Mouse (Mus musculus) MEL (cell line): Measurements from ENCODE around the gene BC016579. TPM values are rescaled to one million over a fixed set of nuclear protein-coding genes. Genes with fewer than 3 reads are reported as not detected.
A peak's percentile ranks its signal among the peaks of the same experiment; 100 is the strongest.

Experiments
- DNase-seq: peaks from one replicate; pipeline ENCODE4 v3.0.0; 2011; ENCODE audit warnings: low read depth, low spot score
- H3K27ac ChIP-seq: 2 replicates; pipeline ENCODE4 v1.5.1; 2012; ENCODE audit warnings: low read depth, mild to moderate bottlenecking, control low read depth, low read length, moderate library complexity; ENCODE audit not compliant: control insufficient read depth
- H3K27me3 ChIP-seq, 2 experiments: fragments of 150-350 bp in 1 of 2; sonication (generic) in 1 of 2; 2 replicates each; pipeline ENCODE4 v1.6.1; 2012; ENCODE audit warnings: low read length in 2 of 2, mild to moderate bottlenecking in 2 of 2, improper control_type of control experiment in 1 of 2, moderate library complexity in 1 of 2; ENCODE audit not compliant: insufficient read depth in 2 of 2, control insufficient read depth in 1 of 2
- H3K36me3 ChIP-seq, 2 experiments: 2 replicates each; pipeline ENCODE4 v1.6.1; 2012 to 2014; ENCODE audit warnings: low read length in 2 of 2, improper control_type of control experiment in 1 of 2, inconsistent platforms in 1 of 2, mild to moderate bottlenecking in 1 of 2; ENCODE audit not compliant: insufficient read depth in 2 of 2, control insufficient read depth in 1 of 2
- H3K4me1 ChIP-seq, 2 experiments: fragments of 150-350 bp in 1 of 2; sonication (generic) in 1 of 2; 2 replicates each; pipeline ENCODE4 v1.6.1; 2012; ENCODE audit warnings: low read length in 2 of 2, improper control_type of control experiment in 1 of 2, mild to moderate bottlenecking in 1 of 2; ENCODE audit not compliant: insufficient read depth in 2 of 2, control insufficient read depth in 1 of 2
- H3K4me3 ChIP-seq, 2 experiments: fragments of 150-350 bp in 1 of 2; sonication (generic) in 1 of 2; 2 replicates each; pipeline ENCODE4 v1.5.1; 2012; ENCODE audit warnings: low read depth in 2 of 2, low read length in 2 of 2, mild to moderate bottlenecking in 2 of 2, moderate library complexity in 2 of 2, control low read depth in 1 of 2, improper control_type of control experiment in 1 of 2; ENCODE audit not compliant: control insufficient read depth in 1 of 2, insufficient read depth in 1 of 2
- H3K79me2 ChIP-seq: 2 replicates; pipeline ENCODE4 v1.6.1; 2012; ENCODE audit warnings: mild to moderate bottlenecking, low read length, moderate library complexity; ENCODE audit not compliant: control insufficient read depth, poor library complexity, insufficient read depth
- H3K9ac ChIP-seq: 2 replicates; pipeline ENCODE4 v1.6.1; 2012; ENCODE audit warnings: low read depth, mild to moderate bottlenecking, control low read depth, low read length, moderate library complexity; ENCODE audit not compliant: control insufficient read depth, poor library complexity, severe bottlenecking
- H3K9me3 ChIP-seq: fragments of 150-350 bp; sonication (generic); replicated peaks from 2 replicates; pipeline ENCODE4 v1.6.1; 2012; ENCODE audit warnings: mild to moderate bottlenecking, low read length, improper control_type of control experiment, moderate library complexity; ENCODE audit not compliant: insufficient read depth
- BHLHE40 ChIP-seq: IDR thresholded peaks from 2 replicates; pipeline ENCODE4 v1.6.1; 2012; ENCODE audit warnings: low read depth, mild to moderate bottlenecking, inconsistent platforms, low read length, improper control_type of control experiment, borderline replicate concordance
- EP300 ChIP-seq, 2 experiments: IDR thresholded peaks; 2 replicates each; pipeline ENCODE4 v1.6.1; 2011; ENCODE audit warnings: improper control_type of control experiment in 2 of 2, low read length in 2 of 2, low read depth in 1 of 2, mild to moderate bottlenecking in 1 of 2
- GABPA ChIP-seq: IDR thresholded peaks from 2 replicates; pipeline ENCODE4 v1.6.1; 2012; ENCODE audit warnings: low read depth, mild to moderate bottlenecking, inconsistent platforms, low read length, improper control_type of control experiment, moderate library complexity
- GATA1 ChIP-seq: IDR thresholded peaks from 2 replicates; pipeline ENCODE4 v1.6.1; 2011; ENCODE audit warnings: low read depth, low read length, improper control_type of control experiment
- HCFC1 ChIP-seq: IDR thresholded peaks from 2 replicates; pipeline ENCODE4 v1.6.1; 2012; ENCODE audit warnings: low read depth, mild to moderate bottlenecking, inconsistent platforms, low read length, improper control_type of control experiment, moderate library complexity
- KAT2A ChIP-seq: conservative IDR thresholded peaks from 2 replicates; pipeline ENCODE4 v1.6.1; 2012; ENCODE audit warnings: low read depth, low read length, improper control_type of control experiment, inconsistent platforms
- MEF2A ChIP-seq: IDR thresholded peaks from 2 replicates; pipeline ENCODE4 v1.6.1; 2014; ENCODE audit warnings: low read depth, mild to moderate bottlenecking, inconsistent platforms, low read length, improper control_type of control experiment; ENCODE audit not compliant: poor library complexity, insufficient replicate concordance, severe bottlenecking; ENCODE audit errors: extremely low read depth
- MXI1 ChIP-seq: IDR thresholded peaks from 2 replicates; pipeline ENCODE4 v1.6.1; 2011; ENCODE audit warnings: mild to moderate bottlenecking, low read depth, low read length, improper control_type of control experiment
- MYB ChIP-seq: IDR thresholded peaks from 2 replicates; pipeline ENCODE4 v1.6.1; 2011; ENCODE audit warnings: mild to moderate bottlenecking, low read depth, low read length, improper control_type of control experiment
- NRF1 ChIP-seq: IDR thresholded peaks from 2 replicates; pipeline ENCODE4 v1.6.1; 2014; ENCODE audit warnings: low read depth, mild to moderate bottlenecking, inconsistent platforms, low read length, improper control_type of control experiment, moderate library complexity; ENCODE audit not compliant: poor library complexity, insufficient read depth, severe bottlenecking
- POLR2A ChIP-seq, 2 experiments: IDR thresholded peaks; 2 replicates each; pipeline ENCODE4 v1.6.1; 2011 to 2012; ENCODE audit warnings: low read length in 2 of 2, mild to moderate bottlenecking in 2 of 2, control low read depth in 1 of 2, improper control_type of control experiment in 1 of 2, low read depth in 1 of 2, moderate library complexity in 1 of 2; ENCODE audit not compliant: control insufficient read depth in 1 of 2, insufficient read depth in 1 of 2, poor library complexity in 1 of 2
- POLR2AphosphoS2 ChIP-seq: IDR thresholded peaks from 2 replicates; pipeline ENCODE4 v1.6.1; 2011; ENCODE audit warnings: low read length, improper control_type of control experiment
- SMC3 ChIP-seq: IDR thresholded peaks from 2 replicates; pipeline ENCODE4 v1.6.1; 2011; ENCODE audit warnings: low read depth, low read length, improper control_type of control experiment
- TCF12 ChIP-seq: IDR thresholded peaks from 2 replicates; pipeline ENCODE4 v1.6.1; 2014; ENCODE audit warnings: low read depth, mild to moderate bottlenecking, inconsistent platforms, low read length, improper control_type of control experiment, moderate library complexity
- UBTF ChIP-seq: IDR thresholded peaks from 2 replicates; pipeline ENCODE4 v1.6.1; 2012; ENCODE audit warnings: low read depth, mild to moderate bottlenecking, inconsistent platforms, low read length, improper control_type of control experiment, moderate library complexity, borderline replicate concordance; ENCODE audit not compliant: insufficient read depth
- ZC3H11A ChIP-seq: IDR thresholded peaks from 2 replicates; pipeline ENCODE4 v1.6.1; 2012; ENCODE audit warnings: low read depth, mild to moderate bottlenecking, inconsistent platforms, low read length, improper control_type of control experiment
- ZNF384 ChIP-seq: IDR thresholded peaks from 2 replicates; pipeline ENCODE4 v1.6.1; 2012; ENCODE audit warnings: low read depth, mild to moderate bottlenecking, inconsistent platforms, low read length, improper control_type of control experiment
- polyA plus RNA-seq, 2 experiments: library from polyadenylated mRNA; stranded (reverse) in 1 of 2; unstranded in 1 of 2; fragments of >175 nt in 1 of 2; fragments of >200 nt in 1 of 2; gene quantifications; 2 replicates each; pipeline versions ENCODE4 v1.2.1 to v1.2.4; 2012; ENCODE audit warnings: low replicate concordance in 2 of 2, low read depth in 1 of 2; ENCODE audit not compliant: insufficient read length in 2 of 2, insufficient read depth in 1 of 2, missing spikeins in 1 of 2
- total RNA-seq: library from RNA; depleted of rRNA; stranded (reverse); fragments of 300-350 nt; gene quantifications from 2 replicates; pipeline ENCODE4 v1.2.3, GENCODE M21; 2012

BC016579 gene
- total and polyA plus RNA-seq, 3 experiments: not detected

DNA sequence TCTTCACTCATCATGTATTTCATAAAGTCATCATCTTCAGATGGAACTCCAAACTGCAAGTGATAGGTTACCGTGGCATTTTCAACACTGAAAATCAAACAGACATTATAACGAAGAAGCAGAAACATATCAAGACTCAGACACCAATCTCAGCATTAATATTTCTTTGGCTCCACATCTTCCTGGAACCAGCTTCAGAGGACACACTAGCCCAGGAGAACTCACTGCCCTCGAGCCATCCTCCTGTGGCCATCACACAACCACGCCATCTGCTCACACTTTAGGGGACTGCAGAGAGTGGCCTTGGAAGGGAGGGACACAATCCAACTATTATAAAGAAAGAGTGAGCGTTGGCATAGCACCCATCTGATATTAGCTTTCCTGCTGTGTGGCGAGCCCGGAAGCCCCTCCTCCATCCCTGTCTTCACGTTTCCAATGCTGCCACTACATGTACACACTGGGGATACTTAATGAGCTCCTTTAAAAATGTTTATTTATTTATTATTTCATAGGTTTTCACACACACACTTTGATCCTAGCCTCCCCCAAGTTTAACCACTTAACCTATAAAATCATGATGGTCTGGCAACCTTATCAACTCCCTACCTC is 24.3 kb downstream of the BC016579 start:
- Histone ChIP-seq H3K79me2 (no peaks in the 10 kb centered on the region), H3K36me3 (peaks cover 0 to 6% of the 10 kb centered on the region in 2 experiments; a peak in 2 of 4 replicates)
- TF ChIP-seq ZC3H11A: no peak
- TF ChIP-seq HCFC1: no peak
- TF ChIP-seq UBTF: no peak
- TF ChIP-seq SMC3: no peak
- TF ChIP-seq POLR2A (IDR thresholded peaks at IDR 0.05; ENCODE audit: control insufficient read depth in 1 of 2, insufficient read depth in 1 of 2, low read depth in 1 of 2, low read length in 2 of 2, poor library complexity in 1 of 2): no peak
- no peak for TF ChIP-seq NRF1
- no peak for TF ChIP-seq GATA1
- no peak for TF ChIP-seq MXI1
- TF ChIP-seq, all 39 proteins: peak for 0
- Histone ChIP-seq H3K9me3 (no peaks in the 10 kb centered on the region), H3K27ac (no peak overlapping the region), H3K9ac (no peak overlapping the region), H3K4me1 (peaks cover 0 to 4% of the 10 kb centered on the region in 2 experiments; a peak in 1 of 4 replicates), H3K27me3 (no peaks in the 10 kb centered on the region), H3K4me3 (no peak overlapping the region)
- no peak for DNase-seq

DNA sequence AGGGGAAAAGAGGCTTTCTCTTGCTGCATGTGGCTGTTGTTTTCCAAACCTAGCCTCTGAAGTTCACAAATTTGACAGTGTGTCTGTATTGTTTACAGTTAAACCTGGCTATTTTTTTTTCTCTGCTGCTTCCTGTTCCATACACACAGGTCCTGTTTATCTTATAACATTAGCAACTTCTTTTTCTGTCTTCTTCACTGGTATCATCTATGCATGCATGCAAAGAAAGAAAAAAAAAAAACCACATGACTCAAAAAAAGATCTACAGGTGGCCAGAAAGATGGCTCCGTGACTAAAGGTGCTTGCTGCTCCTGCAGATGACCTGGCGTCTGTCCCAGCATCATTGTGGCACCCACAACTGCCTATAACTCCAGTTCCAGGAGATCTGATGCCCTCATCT is 28.5 kb downstream of the BC016579 start:
- no peak for DNase-seq

DNA sequence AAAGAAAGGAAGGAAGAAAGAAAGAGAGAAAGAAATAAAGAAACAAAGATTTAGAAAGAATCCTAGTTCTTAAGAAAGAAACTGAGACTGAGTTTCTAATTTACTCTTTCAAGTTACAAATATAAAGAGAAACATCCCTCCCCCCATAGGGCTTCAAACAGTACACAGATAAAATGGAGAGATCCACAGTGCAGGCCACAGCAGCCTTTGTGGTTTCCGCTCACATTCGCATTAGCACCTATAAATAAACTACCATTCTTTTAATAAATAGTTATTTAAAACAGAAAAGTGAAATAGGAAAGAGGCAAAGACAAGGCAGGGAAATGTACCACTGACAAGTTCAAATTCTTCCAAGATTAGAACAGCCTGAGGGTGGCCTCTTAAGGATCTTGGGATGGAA is 29.1 kb downstream of the BC016579 start:
- DNase-seq: peak; percentile 30
- Histone ChIP-seq H3K9me3 (no peaks in the 10 kb centered on the region), H3K4me1 (peaks cover 8 to 13% of the 10 kb centered on the region in 2 experiments; a peak in 3 of 4 replicates), H3K9ac (no peak overlapping the region; the same call in 1 of the 2 replicates), H3K4me3 (no peak overlapping the region), H3K27ac (no peak overlapping the region), H3K27me3 (no peaks in the 10 kb centered on the region), H3K79me2 (no peaks in the 10 kb centered on the region), H3K36me3 (peaks cover 0 to 14% of the 10 kb centered on the region in 2 experiments; a peak in 2 of 4 replicates)
- peak; percentile 7 to 43; a peak in 2 of 4 replicates for TF ChIP-seq EP300 (IDR thresholded peaks at IDR 0.05; ENCODE audit: low read depth in 1 of 2, low read length in 2 of 2)
- peak; percentile 55; the same call in 1 of the 2 replicates for TF ChIP-seq BHLHE40
- peak; percentile 18; the same call in 1 of the 2 replicates for TF ChIP-seq MEF2A
- TF ChIP-seq GABPA: no peak
- TF ChIP-seq KAT2A: no peak
- TF ChIP-seq TCF12: 0 out of 2 replicates have a peak, but pooled peaks have one; percentile 9
- TF ChIP-seq POLR2AphosphoS2: no peak
- TF ChIP-seq MYB: 0 out of 2 replicates have a peak, but pooled peaks have one; percentile 11
- TF ChIP-seq, all 39 proteins: peak for 5

More for the DNA sequence above, 28.5 kb downstream of the BC016579 start:
- peak; percentile 71 for TF ChIP-seq ZNF384
- TF ChIP-seq NRF1: no peak
- peaks cover 8 to 13% of the 10 kb centered on the region in 2 experiments; a peak in 3 of 4 replicates for H3K4me1 ChIP-seq
- no peaks in the 10 kb centered on the region for H3K79me2 ChIP-seq
- no peak overlapping the region for H3K4me3 ChIP-seq
- no peaks in the 10 kb centered on the region for H3K9me3 ChIP-seq
- H3K27me3 ChIP-seq: no peaks in the 10 kb centered on the region
- peaks cover 0 to 14% of the 10 kb centered on the region in 2 experiments; a peak in 2 of 4 replicates for H3K36me3 ChIP-seq
- H3K27ac ChIP-seq: no peak overlapping the region
- H3K9ac ChIP-seq: no peak overlapping the region
